Mouse (Mus musculus): ENCODE data around the gene Grid2. TPM values are rescaled to one million over a fixed set of nuclear protein-coding genes. Genes with fewer than 3 reads are reported as not detected.

The Grid2 gene
- polyA plus RNA-seq, 1 experiment, result not detected

- Histone ChIP-seq H3K4me3 (ENCODE audit: insufficient read depth, low read depth, low read length) (no peak overlapping the region), H3K27ac (replicated peaks; ENCODE audit: low read depth, low read length) (no peak overlapping the region), H3K4me1 (ENCODE audit: control insufficient read depth, insufficient read depth, insufficient read length, low read length) (no peaks in the 10 kb centered on the region)
Observed at GRCm38 (mm10) chr6:64073406-64073805, 817.7 kb downstream of the Grid2 start.

GRCm38 (mm10) chr6:64077911-64078310 lies 822.2 kb downstream of the Grid2 start:
- H3K4me1 ChIP-seq (ENCODE audit: control insufficient read depth, insufficient read depth, insufficient read length, low read length), result no peaks in the 10 kb centered on the region
- H3K4me3 ChIP-seq (ENCODE audit: insufficient read depth, low read depth, low read length), result no peak overlapping the region
- no peak overlapping the region for H3K27ac ChIP-seq (replicated peaks; ENCODE audit: low read depth, low read length)

DNA sequence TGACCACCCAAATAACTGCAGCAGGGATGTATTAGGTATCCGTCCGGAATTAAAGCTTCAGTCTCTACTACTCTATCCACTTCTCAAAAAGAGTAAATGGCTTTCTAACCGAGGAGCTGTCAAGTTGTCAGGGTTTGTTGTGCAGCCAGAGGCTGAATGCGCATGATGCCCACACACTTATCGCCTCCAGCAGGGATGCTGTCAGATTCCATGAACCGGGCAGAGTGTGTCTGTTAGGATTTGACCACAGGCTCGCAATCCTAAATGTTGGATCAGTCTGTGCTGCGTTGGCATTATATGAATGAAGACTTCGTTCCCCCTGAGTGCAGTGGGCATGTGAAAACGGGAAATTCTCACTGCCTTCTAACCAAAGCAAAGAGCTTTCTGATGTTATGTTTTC lies 843.0 kb downstream of the Grid2 start:
- Histone ChIP-seq H3K27ac (replicated peaks; ENCODE audit: low read depth, low read length) (no peak overlapping the region), H3K4me3 (ENCODE audit: insufficient read depth, low read depth, low read length) (no peak overlapping the region), H3K4me1 (ENCODE audit: control insufficient read depth, insufficient read depth, insufficient read length, low read length) (no peaks in the 10 kb centered on the region)

GRCm38 (mm10) chr6:64114594-64114993 lies 858.9 kb downstream of the Grid2 start:
- H3K4me3 ChIP-seq (ENCODE audit: insufficient read depth, low read depth, low read length), result no peak overlapping the region
- H3K27ac ChIP-seq (replicated peaks; ENCODE audit: low read depth, low read length), result no peak overlapping the region
- no peaks in the 10 kb centered on the region for H3K4me1 ChIP-seq (ENCODE audit: control insufficient read depth, insufficient read depth, insufficient read length, low read length)

GRCm38 (mm10) chr6:64136275-64136674 lies 880.6 kb downstream of the Grid2 start:
- H3K4me1 ChIP-seq (ENCODE audit: control insufficient read depth, insufficient read depth, insufficient read length, low read length), result no peaks in the 10 kb centered on the region
- H3K4me3 ChIP-seq (ENCODE audit: insufficient read depth, low read depth, low read length), result no peak overlapping the region
- no peak overlapping the region for H3K27ac ChIP-seq (replicated peaks; ENCODE audit: low read depth, low read length)

GRCm38 (mm10) chr6:64148613-64149012 lies 892.9 kb downstream of the Grid2 start:
- Histone ChIP-seq H3K4me1 (ENCODE audit: control insufficient read depth, insufficient read depth, insufficient read length, low read length) (no peaks in the 10 kb centered on the region), H3K4me3 (ENCODE audit: insufficient read depth, low read depth, low read length) (no peak overlapping the region), H3K27ac (replicated peaks; ENCODE audit: low read depth, low read length) (no peak overlapping the region)

- Histone ChIP-seq H3K4me3 (ENCODE audit: insufficient read depth, low read depth, low read length) (no peak overlapping the region), H3K27ac (replicated peaks; ENCODE audit: low read depth, low read length) (no peak overlapping the region)
Observed at GRCm38 (mm10) chr6:64174995-64175612, 919.4 kb downstream of the Grid2 start.

GRCm38 (mm10) chr6:64193646-64194045 lies 938.0 kb downstream of the Grid2 start:
- no peak overlapping the region for H3K4me3 ChIP-seq (ENCODE audit: insufficient read depth, low read depth, low read length)
- H3K27ac ChIP-seq (replicated peaks; ENCODE audit: low read depth, low read length), result no peak overlapping the region
- H3K4me1 ChIP-seq (ENCODE audit: control insufficient read depth, insufficient read depth, insufficient read length, low read length), result no peaks in the 10 kb centered on the region

More at GRCm38 (mm10) chr6:64174995-64175612, 919.4 kb downstream of the Grid2 start:
- no peaks in the 10 kb centered on the region for H3K4me1 ChIP-seq (ENCODE audit: control insufficient read depth, insufficient read depth, insufficient read length, low read length)

DNA sequence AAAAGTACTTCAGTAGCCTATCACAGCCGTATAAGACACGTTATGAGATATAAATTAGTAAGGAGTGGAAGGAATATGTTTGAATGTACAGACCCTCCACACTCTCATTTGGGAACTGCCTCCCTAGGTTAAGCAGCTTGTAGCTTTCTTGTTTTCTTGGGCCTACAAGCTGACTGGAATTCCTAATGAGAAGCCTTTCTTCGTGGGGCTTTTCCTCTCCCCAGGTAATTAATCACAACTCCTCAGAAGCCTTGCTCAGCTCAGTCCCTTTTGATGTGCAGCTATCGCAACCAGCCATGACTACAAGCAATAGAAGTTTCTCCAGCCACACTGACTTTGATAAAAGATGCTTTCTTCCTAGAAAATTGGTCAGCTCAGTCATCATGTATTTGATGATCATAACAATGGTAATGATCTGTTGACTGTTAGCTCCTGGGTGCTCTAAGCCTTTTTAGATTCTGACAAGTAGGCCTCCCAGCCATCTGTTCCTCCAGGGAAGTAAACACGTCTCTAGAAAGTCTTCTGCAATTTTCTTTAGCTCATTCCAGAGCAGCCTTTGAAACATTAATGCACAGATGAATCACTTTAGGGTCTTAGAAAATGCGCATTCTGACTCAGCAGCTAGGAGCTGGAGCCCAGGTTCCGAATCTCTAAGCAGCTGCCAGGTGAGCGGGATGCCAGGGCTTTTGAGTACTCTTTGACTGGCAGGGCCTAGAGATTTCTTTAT lies 946.9 kb downstream of the Grid2 start:
- no peak overlapping the region for H3K27ac ChIP-seq (replicated peaks; ENCODE audit: low read depth, low read length)
- no peaks in the 10 kb centered on the region for H3K4me1 ChIP-seq (ENCODE audit: control insufficient read depth, insufficient read depth, insufficient read length, low read length)
- no peak overlapping the region for H3K4me3 ChIP-seq (ENCODE audit: insufficient read depth, low read depth, low read length)

DNA sequence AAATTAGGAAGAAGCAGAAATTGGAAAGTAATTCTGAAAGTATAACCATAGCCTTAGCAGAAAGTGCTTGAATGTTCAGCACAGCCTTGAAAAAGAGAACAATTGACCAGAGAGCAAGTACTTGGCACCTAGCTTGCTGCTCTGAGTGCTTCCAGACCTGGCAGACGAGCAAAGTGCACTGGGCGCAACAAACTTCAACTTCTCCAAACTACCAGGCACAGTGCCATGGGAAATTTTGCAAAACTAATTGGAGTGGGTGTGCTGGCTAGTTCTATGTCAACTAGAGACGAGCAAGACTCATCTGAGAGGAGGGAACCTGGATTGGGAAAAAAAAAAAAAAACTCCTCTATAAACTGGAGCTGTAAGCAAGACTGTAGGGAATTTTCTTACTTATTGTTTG lies 980.7 kb downstream of the Grid2 start:
- Histone ChIP-seq H3K27ac (replicated peaks; ENCODE audit: low read depth, low read length) (no peak overlapping the region), H3K4me3 (ENCODE audit: insufficient read depth, low read depth, low read length) (no peak overlapping the region), H3K4me1 (ENCODE audit: control insufficient read depth, insufficient read depth, insufficient read length, low read length) (no peaks in the 10 kb centered on the region)

- no peaks in the 10 kb centered on the region for H3K4me1 ChIP-seq (ENCODE audit: control insufficient read depth, insufficient read depth, insufficient read length, low read length)
- H3K27ac ChIP-seq (replicated peaks; ENCODE audit: low read depth, low read length), result no peak overlapping the region
- H3K4me3 ChIP-seq (ENCODE audit: insufficient read depth, low read depth, low read length), result no peak overlapping the region
Observed at GRCm38 (mm10) chr6:64240526-64240925, 984.9 kb downstream of the Grid2 start.

DNA sequence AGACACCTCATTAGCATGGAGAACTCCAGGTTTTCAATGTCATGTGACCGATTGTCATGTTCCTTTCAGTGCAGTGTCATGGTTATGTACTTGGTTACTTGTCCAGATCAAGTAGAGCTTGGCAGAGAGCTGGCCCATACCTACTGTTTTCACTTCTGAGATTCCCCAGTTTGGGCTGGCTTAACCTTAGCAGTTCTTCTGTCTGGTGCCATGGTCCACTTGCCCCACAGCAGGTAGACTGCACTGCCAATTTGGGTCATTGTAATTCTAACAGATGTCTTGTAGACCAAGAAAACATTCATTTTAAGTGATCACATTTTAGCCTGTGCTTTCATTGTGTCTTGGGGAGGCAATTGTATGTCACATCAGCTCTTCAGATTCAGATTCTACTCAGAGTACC lies 990.3 kb downstream of the Grid2 start:
- Histone ChIP-seq H3K4me1 (ENCODE audit: control insufficient read depth, insufficient read depth, insufficient read length, low read length) (no peaks in the 10 kb centered on the region), H3K27ac (replicated peaks; ENCODE audit: low read depth, low read length) (no peak overlapping the region), H3K4me3 (ENCODE audit: insufficient read depth, low read depth, low read length) (no peak overlapping the region)

GRCm38 (mm10) chr6:64251041-64251440 lies 995.4 kb downstream of the Grid2 start:
- no peaks in the 10 kb centered on the region for H3K4me1 ChIP-seq (ENCODE audit: control insufficient read depth, insufficient read depth, insufficient read length, low read length)
- no peak overlapping the region for H3K4me3 ChIP-seq (ENCODE audit: insufficient read depth, low read depth, low read length)
- H3K27ac ChIP-seq (replicated peaks; ENCODE audit: low read depth, low read length), result no peak overlapping the region

DNA sequence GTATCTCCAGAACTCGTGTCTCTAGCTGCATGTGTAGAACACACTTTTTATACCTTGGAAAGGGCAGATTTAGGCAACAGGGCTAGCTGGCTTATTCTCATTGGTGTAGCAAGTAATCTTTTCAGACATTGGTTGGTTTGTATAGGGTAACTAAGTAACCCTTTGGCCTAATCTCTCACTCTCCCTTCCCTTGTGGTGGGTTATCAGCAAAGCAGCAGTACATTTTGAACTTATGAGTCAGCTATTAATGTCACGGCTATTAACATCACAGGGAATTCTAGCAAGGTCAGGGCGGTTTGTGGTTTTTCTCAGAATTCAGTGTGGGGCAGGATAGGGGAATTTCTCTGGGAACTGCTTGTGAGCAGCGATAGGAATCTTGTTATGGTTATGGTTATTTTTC lies 1007.8 kb downstream of the Grid2 start:
- no peak overlapping the region for H3K4me3 ChIP-seq (ENCODE audit: insufficient read depth, low read depth, low read length)
- no peaks in the 10 kb centered on the region for H3K4me1 ChIP-seq (ENCODE audit: control insufficient read depth, insufficient read depth, insufficient read length, low read length)
- no peak overlapping the region for H3K27ac ChIP-seq (replicated peaks; ENCODE audit: low read depth, low read length)

- H3K27ac ChIP-seq (replicated peaks; ENCODE audit: low read depth, low read length), result no peak overlapping the region
- H3K4me1 ChIP-seq (ENCODE audit: control insufficient read depth, insufficient read depth, insufficient read length, low read length), result no peaks in the 10 kb centered on the region
- H3K4me3 ChIP-seq (ENCODE audit: insufficient read depth, low read depth, low read length), result no peak overlapping the region
Observed at GRCm38 (mm10) chr6:64264224-64264623, 1008.5 kb downstream of the Grid2 start.
